Mouse (Mus musculus) urinary bladder, postnatal 4 days (tissue): ENCODE measurements around the gene Pdzd8.
A peak's percentile ranks its signal among the peaks of the same experiment; 100 is the strongest.

Experiments used
- DNase-seq, 2 experiments: peaks; one replicate each; pipeline ENCODE4 v3.0.0; 2021 to 2022; ENCODE audit warnings: low spot score in 2 of 2

Pdzd8 gene

GRCm38 (mm10) chr19:59345658-59346283 lies at the start of gene Pdzd8:
Gene Pdzd8, minus strand, starts transcription at chr19:59345780.
- DNase-seq = peak; percentile 89 to 90

GRCm38 (mm10) chr19:59393777-59394441 lies 48.3 kb upstream of the Pdzd8 start:
- DNase-seq = no peak

- DNase-seq = peak; percentile 29 to 69
Measured at GRCm38 (mm10) chr19:59388847-59389606, 43.4 kb upstream of the Pdzd8 start.

- DNase-seq = no peak
Measured at GRCm38 (mm10) chr19:59388399-59388798, 42.8 kb upstream of the Pdzd8 start.

DNA sequence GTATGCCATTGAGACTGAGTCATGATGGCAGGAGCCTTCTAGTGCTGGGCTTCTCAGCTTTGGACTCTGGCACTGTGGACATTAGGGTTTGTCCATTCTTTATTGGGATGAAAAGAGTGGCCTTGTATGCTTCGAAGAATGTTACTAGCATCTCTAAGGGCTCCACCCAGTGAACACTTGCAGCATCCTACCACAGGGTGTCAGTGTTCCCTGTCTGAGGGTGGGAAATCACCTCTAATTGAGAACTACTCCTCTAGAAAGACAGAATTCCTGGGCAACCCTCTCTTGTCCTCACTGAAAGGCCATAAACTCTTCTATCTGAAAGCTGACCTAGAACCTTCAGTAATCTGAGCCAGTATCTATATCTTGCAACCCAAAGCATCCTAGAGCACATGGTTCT lies 41.6 kb upstream of the Pdzd8 start:
- DNase-seq = no peak

- DNase-seq = no peak
Measured at GRCm38 (mm10) chr19:59384582-59385495, 39.3 kb upstream of the Pdzd8 start.

GRCm38 (mm10) chr19:59382416-59382917 lies 36.9 kb upstream of the Pdzd8 start:
- no peak for DNase-seq

- DNase-seq = no peak
Measured at GRCm38 (mm10) chr19:59379995-59380394, 34.4 kb upstream of the Pdzd8 start.

- no peak for DNase-seq
Measured at GRCm38 (mm10) chr19:59376481-59376880, 30.9 kb upstream of the Pdzd8 start.

DNA sequence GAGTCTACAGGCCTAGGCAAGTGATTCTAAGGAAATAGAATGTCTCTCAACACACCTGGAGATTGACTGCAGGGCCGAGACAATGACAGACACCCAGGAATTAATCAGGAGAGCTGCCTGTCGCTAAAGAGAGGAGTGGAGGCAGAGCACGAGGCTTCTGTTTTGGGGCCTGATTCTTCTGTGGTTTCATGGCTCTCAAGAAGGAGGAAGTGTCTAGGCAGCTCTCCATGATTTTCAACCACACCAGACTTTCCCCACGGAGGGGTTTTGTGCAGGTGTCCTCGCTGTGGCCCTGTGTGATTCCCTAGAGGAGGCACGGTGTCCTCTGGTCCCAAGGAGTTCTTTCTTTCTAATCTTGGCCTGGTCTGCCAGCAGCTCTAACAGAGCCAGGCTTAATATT lies 29.4 kb upstream of the Pdzd8 start:
- DNase-seq = no peak

DNA sequence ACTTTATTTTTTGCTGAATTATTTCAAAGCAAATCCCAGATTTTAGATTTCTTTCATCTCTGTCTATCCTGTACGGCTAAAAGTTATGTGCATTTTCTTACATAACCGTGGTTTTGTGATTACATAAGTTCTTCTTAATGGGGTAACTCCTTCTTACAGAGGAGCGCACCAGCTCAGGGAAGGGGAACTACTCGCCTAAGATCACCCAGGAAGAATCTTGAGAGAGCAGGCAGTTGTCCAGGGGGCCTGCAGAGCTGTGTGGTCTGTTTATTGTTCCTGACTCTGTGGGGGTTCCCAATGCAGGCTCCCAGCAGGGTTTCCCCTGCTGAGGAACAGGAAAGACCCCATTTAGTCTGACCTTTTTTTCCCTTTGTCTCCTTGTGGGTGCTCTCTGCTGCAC lies 27.3 kb upstream of the Pdzd8 start:
- DNase-seq = no peak

DNA sequence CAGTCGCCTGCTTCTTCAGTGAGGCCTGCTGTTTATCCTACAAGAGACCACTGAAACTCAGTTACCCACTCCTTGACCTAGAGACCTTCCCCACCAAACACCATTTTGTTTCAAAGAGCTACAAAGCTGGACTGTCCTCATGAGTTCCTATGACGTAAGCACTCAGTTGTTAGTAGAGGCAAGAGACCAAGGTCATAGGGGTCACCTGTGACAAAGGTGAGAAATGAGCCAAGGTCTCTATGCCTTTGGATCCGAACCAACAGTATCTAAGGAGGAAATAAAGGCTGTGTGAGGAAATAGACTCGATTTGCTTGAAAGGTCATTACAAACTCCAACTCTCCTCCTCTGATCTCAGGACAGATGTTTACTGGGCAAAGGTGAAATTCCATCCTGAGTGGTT lies 25.4 kb upstream of the Pdzd8 start:
- DNase-seq = no peak

DNA sequence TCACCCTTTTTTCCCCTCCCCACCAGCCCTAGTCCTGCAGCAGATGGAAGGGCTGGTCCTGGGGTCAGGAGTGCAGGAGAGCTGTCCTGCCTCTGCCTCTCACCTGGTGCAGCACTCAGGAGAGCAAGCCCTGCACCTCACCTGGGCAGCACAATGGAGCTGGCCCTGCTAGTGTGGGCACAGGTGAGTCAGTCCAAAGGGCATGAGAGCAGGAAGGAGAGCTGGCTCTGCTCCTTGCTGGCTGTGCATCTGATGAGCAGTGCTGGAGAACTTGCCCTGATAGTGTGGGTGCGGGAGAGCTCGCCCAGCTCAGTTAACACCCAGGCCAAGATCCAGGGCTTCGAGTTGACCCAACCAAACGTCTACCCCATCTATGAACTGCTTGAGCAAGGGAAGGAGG lies 22.3 kb upstream of the Pdzd8 start:
- no peak for DNase-seq

DNA sequence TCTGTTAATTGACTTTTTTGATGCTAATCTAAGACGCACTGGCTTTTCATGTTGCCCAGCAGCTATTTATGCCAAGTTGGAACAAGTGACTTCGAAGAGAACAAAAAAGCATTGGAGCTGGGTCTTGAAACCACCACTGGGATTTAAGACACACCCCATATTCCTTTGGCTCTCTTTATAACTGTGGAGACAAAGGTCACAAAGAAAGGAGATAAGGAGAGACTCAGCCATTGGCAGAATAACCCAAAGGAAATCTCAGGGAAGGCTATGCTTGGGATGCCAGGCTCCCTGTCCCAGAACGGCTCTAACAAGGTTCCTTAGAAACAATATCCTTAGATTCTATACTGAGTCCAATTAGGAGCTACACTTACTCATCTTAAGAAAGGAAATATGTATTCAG lies 21.1 kb upstream of the Pdzd8 start:
- DNase-seq = no peak

GRCm38 (mm10) chr19:59363666-59364065 lies 18.1 kb upstream of the Pdzd8 start:
- peak in 1 of 2 experiments; percentile 12 for DNase-seq

GRCm38 (mm10) chr19:59362646-59363045 lies 17.1 kb upstream of the Pdzd8 start:
- DNase-seq = peak in 1 of 2 experiments; percentile 13

DNA sequence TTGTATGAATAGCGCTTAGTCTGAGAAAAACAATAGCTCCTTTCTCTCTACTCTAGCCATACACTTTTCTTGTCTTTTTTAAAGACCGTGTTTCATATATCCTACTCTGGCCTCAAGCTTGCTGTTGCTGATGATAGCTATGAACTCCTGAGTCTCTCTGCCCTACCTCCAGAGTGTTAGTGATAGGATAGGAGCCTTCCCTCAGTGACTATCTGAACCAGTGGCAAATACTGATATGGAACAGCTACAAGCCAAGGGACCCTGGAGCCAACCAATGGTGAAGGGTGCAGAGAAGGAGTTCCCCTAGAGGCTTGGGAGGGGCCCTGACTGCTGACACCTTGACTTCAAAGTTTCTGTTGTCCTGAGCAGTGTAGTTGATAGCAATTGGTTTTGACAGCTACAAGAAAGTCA lies 14.9 kb upstream of the Pdzd8 start:
- DNase-seq = no peak

DNA sequence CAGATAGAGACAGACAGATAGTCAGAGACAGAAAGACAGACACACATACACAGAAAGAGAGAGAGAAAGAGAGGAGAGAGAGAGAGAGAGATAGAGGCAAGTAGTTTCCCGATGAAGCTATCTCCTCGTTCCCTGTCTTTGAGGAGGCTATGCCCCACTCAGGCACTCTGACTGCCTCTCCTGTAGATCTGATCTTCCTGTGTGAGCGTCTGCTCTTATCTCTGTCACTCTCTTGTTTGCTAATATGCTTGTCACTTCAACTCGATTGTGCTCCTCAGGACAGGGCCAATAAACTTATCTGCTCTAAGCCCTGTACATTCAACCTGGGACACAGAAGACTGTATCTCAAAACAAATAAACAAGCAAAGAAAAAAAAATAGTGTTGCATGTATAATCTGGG lies 13.6 kb upstream of the Pdzd8 start:
- DNase-seq = no peak

- DNase-seq = peak in 1 of 2 experiments; percentile 5
Measured at GRCm38 (mm10) chr19:59357878-59358277, 12.3 kb upstream of the Pdzd8 start.

GRCm38 (mm10) chr19:59356843-59357595 lies 11.4 kb upstream of the Pdzd8 start:
- peak in 1 of 2 experiments; percentile 16 for DNase-seq

- DNase-seq = no peak
Measured at GRCm38 (mm10) chr19:59356388-59356787, 10.8 kb upstream of the Pdzd8 start.
